In genomic region chr14:55558740-55559448, GRCm38 (mm10) we compare ENCODE assay signal across 8 mouse cellular contexts. TPM values are rescaled to one million over a fixed set of nuclear protein-coding genes. Genes with fewer than 3 reads are reported as not detected.
DNase-seq lines count a peak whose midpoint lies in the region; ATAC-seq and TF ChIP-seq lines count a peak whose summit lies in the region.

No protein-coding gene starts in this region.

- 0 out of 2 replicates have a peak, but pooled peaks cover 2% of the 10 kb centered on the region for H3K36me3 ChIP-seq in kidney, postnatal 0 days (ENCODE audit: insufficient read depth, low read length)
- peaks cover 7% of the 10 kb centered on the region for H3K36me3 ChIP-seq in embryonic facial prominence, embryonic 13.5 days
- H3K36me3 ChIP-seq in limb, embryonic 10.5 days, result peaks cover 12% of the 10 kb centered on the region
- H3K36me3 ChIP-seq in myocyte (ENCODE audit: control insufficient read depth, insufficient read depth), result peaks cover 6% of the 10 kb centered on the region

- TF ChIP-seq CTCF in kidney, postnatal 0 days (IDR thresholded peaks at IDR 0.05; ENCODE audit: low read depth), result no peak; the same call in 1 of the 2 replicates

- no peak for DNase-seq in kidney, postnatal 0 days (ENCODE audit: low spot score)
- DNase-seq in kidney, postnatal 4 days, result no peak
- DNase-seq in limb, embryonic 10.5 days (ENCODE audit: low spot score), result no peak
- no peak for DNase-seq in left cerebral cortex, adult 9 months (ENCODE audit: low spot score in 2 of 2)
- DNase-seq in layer of hippocampus, postnatal 36 days, result no peak
- DNase-seq in thymus, postnatal 25 days, result no peak

- peak overlapping the region; percentile 86; the same call in 1 of the 2 replicates for H3K9ac ChIP-seq in kidney, postnatal 0 days (ENCODE audit: low read depth, low read length)
- no peak overlapping the region for H3K9ac ChIP-seq in embryonic facial prominence, embryonic 13.5 days

- H3K4me1 ChIP-seq in kidney, postnatal 0 days (replicated peaks; ENCODE audit: insufficient read depth, low read length), result peaks cover 9% of the 10 kb centered on the region; the same call in 1 of the 2 replicates
- H3K4me1 ChIP-seq in embryonic facial prominence, embryonic 13.5 days, result peaks cover 18% of the 10 kb centered on the region
- peaks cover 18% of the 10 kb centered on the region for H3K4me1 ChIP-seq in limb, embryonic 10.5 days

- H3K9me3 ChIP-seq in kidney, postnatal 0 days (replicated peaks; ENCODE audit: low read length), result no peaks in the 10 kb centered on the region
- H3K9me3 ChIP-seq in embryonic facial prominence, embryonic 13.5 days, result no peaks in the 10 kb centered on the region
- no peaks in the 10 kb centered on the region for H3K9me3 ChIP-seq in limb, embryonic 10.5 days (replicated peaks)

- H3K4me2 ChIP-seq in kidney, postnatal 0 days (ENCODE audit: low read length), result peak overlapping the region; percentile 85
- H3K4me2 ChIP-seq in embryonic facial prominence, embryonic 13.5 days, result peak overlapping the region; percentile 80
- peak overlapping the region; percentile 96 for H3K4me2 ChIP-seq in myocyte (ENCODE audit: low read depth)

- WGBS in kidney, postnatal 0 days, result 50% methylated on average over 6 of the region's 6 CpGs
- 52% methylated on average over 6 of the region's 6 CpGs for WGBS in embryonic facial prominence, embryonic 13.5 days
- 61% methylated on average over 6 of the region's 6 CpGs for WGBS in limb, embryonic 10.5 days

- peak overlapping the region; percentile 55 for H3ac ChIP-seq in myocyte (ENCODE audit: control insufficient read depth, insufficient read length)

- H3K27me3 ChIP-seq in kidney, postnatal 0 days (ENCODE audit: insufficient read depth, low read length), result no peaks in the 10 kb centered on the region
- no peaks in the 10 kb centered on the region for H3K27me3 ChIP-seq in embryonic facial prominence, embryonic 13.5 days
- no peaks in the 10 kb centered on the region for H3K27me3 ChIP-seq in limb, embryonic 10.5 days (ENCODE audit: low read depth, poor library complexity, severe bottlenecking)
- no peaks in the 10 kb centered on the region for H3K27me3 ChIP-seq in myocyte (ENCODE audit: control insufficient read depth, insufficient read depth, insufficient read length)

- no peak for ATAC-seq in kidney, postnatal 0 days (replicated peaks; ENCODE audit: low FRiP score, low read depth)
- ATAC-seq in embryonic facial prominence, embryonic 13.5 days (ENCODE audit: insufficient number of reproducible peaks, insufficient read depth, low FRiP score, low TSS enrichment, low read depth), result no peak

- peak overlapping the region; percentile 68 for H3K4me3 ChIP-seq in kidney, postnatal 0 days (replicated peaks; ENCODE audit: low read depth, low read length)
- H3K4me3 ChIP-seq in embryonic facial prominence, embryonic 13.5 days, result peak overlapping the region; percentile 70
- H3K4me3 ChIP-seq in limb, embryonic 10.5 days, result peak overlapping the region; percentile 79
- peak overlapping the region; percentile 95 for H3K4me3 ChIP-seq in myocyte

- no peak for TF ChIP-seq POLR2A in myocyte (IDR thresholded peaks at IDR 0.05; ENCODE audit: insufficient read length, low read depth)

- H3K27ac ChIP-seq in kidney, postnatal 0 days, result peak overlapping the region; percentile 100
- no peak overlapping the region for H3K27ac ChIP-seq in embryonic facial prominence, embryonic 13.5 days
- H3K27ac ChIP-seq in limb, embryonic 10.5 days, result peak overlapping the region; percentile 95; the same call in 1 of the 2 replicates

- no peaks in the 10 kb centered on the region for H3K79me2 ChIP-seq in myocyte (ENCODE audit: control insufficient read depth, insufficient read depth)

TF ChIP-seq in myocyte, 11 proteins besides CTCF, POLR2A, EP300 and RAD21:
- TF ChIP-seq MYOD1 (IDR thresholded peaks at IDR 0.05; ENCODE audit: control insufficient read depth in 1 of 3, insufficient read length in 2 of 3, low read depth in 2 of 3) (no peak), POLR2AphosphoS2 (IDR thresholded peaks at IDR 0.05; ENCODE audit: insufficient read length, low read depth) (no peak), CEBPB (IDR thresholded peaks at IDR 0.05; ENCODE audit: insufficient read depth, poor library complexity, severe bottlenecking) (no peak), TCF3 (IDR thresholded peaks at IDR 0.05; ENCODE audit: insufficient read length, low read depth) (no peak), USF1 (IDR thresholded peaks at IDR 0.05; ENCODE audit: low read depth) (no peak), SRF (IDR thresholded peaks at IDR 0.05; ENCODE audit: control insufficient read depth, insufficient read length, low read depth) (no peak)

RNA-seq across cellular contexts. Expression of gene Dcaf11, which starts 0.9 kb away (rescaled TPM):
- 109 and 116 TPM in 2 replicates for polyA plus RNA-seq in kidney, postnatal 0 days (2015; fragmentation: Nextera tagmentation; extraction: Ambion mirVana)
- 57.3 and 66.5 TPM in 2 replicates for polyA plus RNA-seq in embryonic facial prominence, embryonic 13.5 days (2015; fragmentation: Nextera tagmentation; extraction: Ambion mirVana)
- polyA plus RNA-seq in limb, embryonic 10.5 days (2016; fragmentation: Nextera tagmentation; extraction: Ambion mirVana), result 62.3 and 69.1 TPM in 2 replicates
- 38.7 TPM for polyA plus RNA-seq in myocyte (2012; fragmentation: generic; extraction: Trizol)
- 10 to 100 TPM; 82.5 to 83.2 TPM for total RNA-seq in layer of hippocampus, postnatal 36 days (2021)

RNA-seq across cellular contexts. Expression of gene A730061H03Rik, which starts 1.3 kb away (rescaled TPM):
- polyA plus RNA-seq in kidney, postnatal 0 days (2015; fragmentation: Nextera tagmentation; extraction: Ambion mirVana), result 1.7 and 2.2 TPM in 2 replicates
- 0.74 and 0.87 TPM in 2 replicates for polyA plus RNA-seq in embryonic facial prominence, embryonic 13.5 days (2015; fragmentation: Nextera tagmentation; extraction: Ambion mirVana)
- 0.59 and 0.87 TPM in 2 replicates for polyA plus RNA-seq in limb, embryonic 10.5 days (2016; fragmentation: Nextera tagmentation; extraction: Ambion mirVana)
- 0.48 TPM for polyA plus RNA-seq in myocyte (2012; fragmentation: generic; extraction: Trizol)
- 1 to 10 TPM; 1.3 to 1.4 TPM for total RNA-seq in layer of hippocampus, postnatal 36 days (2021)

RNA-seq across cellular contexts. Expression of gene Fitm1, which starts 16.5 kb away (rescaled TPM):
- polyA plus RNA-seq in kidney, postnatal 0 days (2015; fragmentation: Nextera tagmentation; extraction: Ambion mirVana), result 13.0 and 13.3 TPM in 2 replicates
- 4.1 and 5.3 TPM in 2 replicates for polyA plus RNA-seq in embryonic facial prominence, embryonic 13.5 days (2015; fragmentation: Nextera tagmentation; extraction: Ambion mirVana)
- polyA plus RNA-seq in limb, embryonic 10.5 days (2016; fragmentation: Nextera tagmentation; extraction: Ambion mirVana), result 1.3 and 3.9 TPM in 2 replicates
- polyA plus RNA-seq in myocyte (2012; fragmentation: generic; extraction: Trizol), result 12.8 TPM
- total RNA-seq in layer of hippocampus, postnatal 36 days (2021), result not detected

RNA-seq across cellular contexts. Expression of gene Pck2, which starts 18.8 kb away (rescaled TPM):
- 38.2 and 42.2 TPM in 2 replicates for polyA plus RNA-seq in kidney, postnatal 0 days (2015; fragmentation: Nextera tagmentation; extraction: Ambion mirVana)
- 35.0 and 38.4 TPM in 2 replicates for polyA plus RNA-seq in embryonic facial prominence, embryonic 13.5 days (2015; fragmentation: Nextera tagmentation; extraction: Ambion mirVana)
- polyA plus RNA-seq in limb, embryonic 10.5 days (2016; fragmentation: Nextera tagmentation; extraction: Ambion mirVana), result 22.1 and 26.9 TPM in 2 replicates
- polyA plus RNA-seq in myocyte (2012; fragmentation: generic; extraction: Trizol), result 252 TPM
- 10 to 100 TPM; 42.6 to 45.8 TPM for total RNA-seq in layer of hippocampus, postnatal 36 days (2021)

RNA-seq across cellular contexts. Expression of gene Psme1, which starts 19.0 kb away (rescaled TPM):
- 179 and 181 TPM in 2 replicates for polyA plus RNA-seq in kidney, postnatal 0 days (2015; fragmentation: Nextera tagmentation; extraction: Ambion mirVana)
- 141 and 152 TPM in 2 replicates for polyA plus RNA-seq in embryonic facial prominence, embryonic 13.5 days (2015; fragmentation: Nextera tagmentation; extraction: Ambion mirVana)
- 109 and 115 TPM in 2 replicates for polyA plus RNA-seq in limb, embryonic 10.5 days (2016; fragmentation: Nextera tagmentation; extraction: Ambion mirVana)
- polyA plus RNA-seq in myocyte (2012; fragmentation: generic; extraction: Trizol), result 81.7 TPM
- 10 to 100 TPM; 50.3 to 50.4 TPM for total RNA-seq in layer of hippocampus, postnatal 36 days (2021)
